Mouse (Mus musculus): Measurements from ENCODE around the gene Podxl2.

- TF ChIP-seq POLR2A (IDR thresholded peaks at IDR 0.05; ENCODE audit: insufficient read length, low read depth) (no peak), POLR2AphosphoS2 (IDR thresholded peaks at IDR 0.05; ENCODE audit: insufficient read length, low read depth) (no peak), MYOG (IDR thresholded peaks at IDR 0.05; ENCODE audit: control insufficient read depth in 1 of 3, insufficient read depth in 1 of 3, insufficient read length in 2 of 3, low read depth in 2 of 3) (no peak), TCF12 (IDR thresholded peaks at IDR 0.05; ENCODE audit: insufficient read depth, poor library complexity, severe bottlenecking) (no peak), CEBPB (IDR thresholded peaks at IDR 0.05; ENCODE audit: insufficient read depth, poor library complexity, severe bottlenecking) (no peak), TCF3 (IDR thresholded peaks at IDR 0.05; ENCODE audit: insufficient read length, low read depth) (no peak), MAX (IDR thresholded peaks at IDR 0.05; ENCODE audit: low read depth) (no peak)
Measured at GRCm38 (mm10) chr6:88833340-88834140, 41.3 kb downstream of the Podxl2 start.
